In the genomic region with DNA sequence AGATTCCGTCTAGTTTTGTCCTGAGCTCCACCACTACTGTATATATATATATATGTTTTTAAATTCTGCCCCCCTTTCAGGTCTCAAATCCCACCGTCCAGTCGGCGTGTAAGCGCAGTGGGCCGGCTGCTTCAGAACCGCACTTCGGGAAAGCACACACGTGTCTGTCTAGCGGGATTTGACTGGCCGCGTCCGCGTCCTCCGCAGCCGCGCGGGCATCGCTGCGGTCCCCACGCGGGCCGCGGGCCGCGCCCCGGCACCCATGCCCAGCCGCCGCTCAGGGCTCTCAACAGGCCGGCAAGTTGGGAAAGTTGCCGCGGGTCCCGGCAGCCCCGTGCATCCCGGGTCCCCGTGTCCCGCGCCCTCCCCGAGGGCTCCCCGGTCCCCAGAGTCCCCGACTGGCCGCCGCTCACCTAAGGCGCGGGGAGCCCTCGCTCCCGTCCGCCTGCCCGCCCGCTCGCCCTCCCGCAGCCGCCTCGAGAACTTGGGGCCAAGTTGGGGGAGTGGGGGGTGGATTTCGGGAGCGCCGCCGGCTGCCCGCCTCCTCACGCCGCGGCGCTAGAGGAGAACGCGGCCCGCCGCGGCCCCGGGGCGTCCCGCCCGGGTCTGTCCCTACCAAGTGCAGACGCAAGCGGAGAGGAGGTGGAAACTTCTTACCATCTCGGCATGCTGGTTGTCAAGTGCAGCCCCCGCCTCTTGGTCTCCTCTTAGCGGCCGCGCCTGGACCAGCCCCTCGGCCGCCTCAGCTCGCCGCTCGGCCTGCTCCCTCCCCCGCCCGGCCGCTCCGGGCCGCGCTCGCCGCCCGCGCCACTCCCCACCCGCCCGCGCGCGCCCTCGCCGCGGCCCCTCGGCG, we compare ENCODE assay signal across 8 mouse cellular contexts. TPM values are rescaled to one million over a fixed set of nuclear protein-coding genes. Genes with fewer than 3 reads are reported as not detected.
A peak's percentile ranks its signal among the peaks of the same experiment; 100 is the strongest.
DNase-seq lines count a peak whose midpoint lies in the region; ATAC-seq and TF ChIP-seq lines count a peak whose summit lies in the region.

No protein-coding gene starts in this region.

- H3K9ac ChIP-seq in heart, adult 2 months (ENCODE audit: low read depth, low read length): peak overlapping the region; percentile 58
- peak overlapping the region; percentile 62 for H3K9ac ChIP-seq in lung, embryonic 14.5 days

- WGBS in heart, adult 2 months: 1% methylated on average over 99 of the region's 104 CpGs
- whole genome bisulfite sequencing in kidney, adult 2 months: 1% methylated on average over 104 of the region's 104 CpGs
- under 1% methylated on average over 84 of the region's 104 CpGs for WGBS in lung, embryonic 14.5 days
- 3% methylated on average over 99 of the region's 104 CpGs for WGBS in small intestine, adult 2 months

- no peaks in the 10 kb centered on the region for H3K4me1 ChIP-seq in cortical plate, adult 2 months (ENCODE audit: control insufficient read depth, insufficient read depth, low read length)
- H3K4me1 ChIP-seq in heart, adult 2 months (ENCODE audit: control insufficient read depth, insufficient read depth, low read length): no peaks in the 10 kb centered on the region
- H3K4me1 ChIP-seq in kidney, adult 2 months (ENCODE audit: control insufficient read depth, insufficient read depth, low read length): no peaks in the 10 kb centered on the region; the same call in 1 of the 2 replicates
- H3K4me1 ChIP-seq in lung, embryonic 14.5 days (ENCODE audit: insufficient read depth): peaks cover 4% of the 10 kb centered on the region; the same call in 1 of the 2 replicates
- no peaks in the 10 kb centered on the region; the same call in 1 of the 2 replicates for H3K4me1 ChIP-seq in small intestine, adult 2 months (ENCODE audit: control insufficient read depth, insufficient read depth, insufficient read length, low read length)

- intact Hi-C loops in left cerebral cortex, postnatal 4 days (cut with DNase I): loop anchor here (5.0 kb wide), 1 partner anchor 477 kb away; no protein-coding TSS in a partner anchor
- intact Hi-C loops in left cerebral cortex, postnatal 14 days (cut with DNase I): loop anchor here (10.0 kb wide), 1 partner anchor 130 kb away; no protein-coding TSS in a partner anchor
- intact Hi-C loops in heart, adult 2 months (cut with DNase I): loop anchor here (2.0 kb wide), 1 partner anchor 130 kb away; no protein-coding TSS in a partner anchor

- H3K4me2 ChIP-seq in lung, embryonic 14.5 days: peak overlapping the region; percentile 92

- no peak for TF ChIP-seq EP300 in heart, adult 2 months (IDR thresholded peaks at IDR 0.05; ENCODE audit: insufficient read depth, low read depth, low read length)

- H3K79me2 ChIP-seq in heart, adult 2 months (replicated peaks; ENCODE audit: control insufficient read depth, insufficient read depth, low read length): no peaks in the 10 kb centered on the region

- no peak overlapping the region for H3K27ac ChIP-seq in cortical plate, adult 2 months (ENCODE audit: insufficient read depth, low read length)
- no peak overlapping the region; the same call in 1 of the 2 replicates for H3K27ac ChIP-seq in heart, adult 2 months
- peak overlapping the region; percentile 36; the same call in 1 of the 2 replicates for H3K27ac ChIP-seq in kidney, adult 2 months (ENCODE audit: insufficient read depth, low read depth, low read length)
- H3K27ac ChIP-seq in lung, embryonic 14.5 days (ENCODE audit: low read depth): peak overlapping the region; percentile 65
- peak overlapping the region; percentile 5; the same call in 1 of the 2 replicates for H3K27ac ChIP-seq in small intestine, adult 2 months (ENCODE audit: insufficient read depth, low read depth, low read length)

- TF ChIP-seq POLR2A in cortical plate, adult 2 months (IDR thresholded peaks at IDR 0.05; ENCODE audit: extremely low read depth, insufficient read depth, low read length): no peak
- TF ChIP-seq POLR2A in heart, adult 2 months (IDR thresholded peaks at IDR 0.05; ENCODE audit: insufficient read depth, low read depth, low read length): no peak
- no peak for TF ChIP-seq POLR2A in kidney, adult 2 months (IDR thresholded peaks at IDR 0.05; ENCODE audit: low read depth, low read length)
- no peak for TF ChIP-seq POLR2A in small intestine, adult 2 months (IDR thresholded peaks at IDR 0.05; ENCODE audit: low read depth, low read length)

- no peaks in the 10 kb centered on the region for H3K9me3 ChIP-seq in lung, embryonic 14.5 days (ENCODE audit: low read depth, low read length)

- peak; percentile 77 for ATAC-seq in lung, embryonic 14.5 days (ENCODE audit: insufficient read depth)

- peak; percentile 38 for DNase-seq in left cerebral cortex, postnatal 4 days
- no peak for DNase-seq in left cerebral cortex, postnatal 14 days (ENCODE audit: low spot score in 2 of 2)
- DNase-seq in heart, adult 2 months: peak; percentile 66 to 72
- peak; percentile 63 for DNase-seq in kidney, adult 2 months
- DNase-seq in lung, embryonic 14.5 days: peak; percentile 74
- no peak for DNase-seq in frontal cortex, postnatal 25 days (ENCODE audit: low spot score in 2 of 2)

- H3K4me3 ChIP-seq in cortical plate, adult 2 months (ENCODE audit: insufficient read depth, low read length): 0 out of 2 replicates have a peak overlapping the region, but pooled peaks have one; percentile 11
- peak overlapping the region; percentile 54 for H3K4me3 ChIP-seq in heart, adult 2 months
- peak overlapping the region; percentile 70 for H3K4me3 ChIP-seq in kidney, adult 2 months (ENCODE audit: insufficient read depth, low read depth, low read length)
- H3K4me3 ChIP-seq in lung, embryonic 14.5 days (ENCODE audit: low read depth, low read length): peak overlapping the region; percentile 63
- H3K4me3 ChIP-seq in small intestine, adult 2 months (ENCODE audit: low read depth, low read length): peak overlapping the region; percentile 49

- no peak for TF ChIP-seq CTCF in cortical plate, adult 2 months (IDR thresholded peaks at IDR 0.05; ENCODE audit: extremely low read depth, insufficient read depth, low read length)
- no peak for TF ChIP-seq CTCF in heart, adult 2 months (IDR thresholded peaks at IDR 0.05)
- no peak for TF ChIP-seq CTCF in kidney, adult 2 months (conservative IDR thresholded peaks at IDR 0.05; ENCODE audit: insufficient read depth, insufficient read length, low read depth, low read length)
- TF ChIP-seq CTCF in lung, embryonic 14.5 days (IDR thresholded peaks at IDR 0.05; ENCODE audit: low read depth): no peak
- no peak for TF ChIP-seq CTCF in small intestine, adult 2 months (IDR thresholded peaks at IDR 0.05; ENCODE audit: extremely low read depth, insufficient read length, insufficient replicate concordance, low read depth, low read length)

- H3K27me3 ChIP-seq in heart, adult 2 months (ENCODE audit: control insufficient read depth, insufficient read depth, low read length): peaks cover 5% of the 10 kb centered on the region
- peaks cover 4% of the 10 kb centered on the region; the same call in 1 of the 2 replicates for H3K27me3 ChIP-seq in kidney, adult 2 months (replicated peaks; ENCODE audit: control insufficient read depth, insufficient read depth, low read length)
- H3K27me3 ChIP-seq in lung, embryonic 14.5 days (ENCODE audit: insufficient read depth, low read length): peaks cover 28% of the 10 kb centered on the region
- peaks cover 22% of the 10 kb centered on the region for H3K27me3 ChIP-seq in small intestine, adult 2 months (ENCODE audit: control insufficient read depth, insufficient read depth, low read length)

- no peaks in the 10 kb centered on the region for H3K36me3 ChIP-seq in heart, adult 2 months (ENCODE audit: control insufficient read depth, insufficient read depth, low read length)
- no peaks in the 10 kb centered on the region for H3K36me3 ChIP-seq in kidney, adult 2 months (ENCODE audit: control insufficient read depth, insufficient read depth, low read length)
- no peaks in the 10 kb centered on the region for H3K36me3 ChIP-seq in lung, embryonic 14.5 days (ENCODE audit: insufficient read depth)
- no peaks in the 10 kb centered on the region for H3K36me3 ChIP-seq in small intestine, adult 2 months (ENCODE audit: control insufficient read depth, insufficient read depth, low read length)

RNA-seq across cellular contexts. Expression of gene Bnc2, which starts 0.5 kb away (rescaled TPM):
- 1 to 10 TPM; 3.4 to 5.3 TPM for total RNA-seq in left cerebral cortex, postnatal 4 days (2021)
- total RNA-seq in left cerebral cortex, postnatal 14 days (2021): 1 to 10 TPM; 2.4 to 3.0 TPM
- polyA plus RNA-seq in cortical plate, adult 2 months (2012; rRNA removed): 0.26 and 0.73 TPM in 2 replicates
- total RNA-seq in heart, adult 2 months (2021): 1 to 10 TPM; 2.6 to 3.0 TPM
- polyA plus RNA-seq in heart, adult 2 months (2012; rRNA removed): 1.3 and 1.6 TPM in 2 replicates
- polyA plus RNA-seq in kidney, adult 2 months (2012; rRNA removed): 20.1 and 27.5 TPM in 2 replicates
- polyA plus RNA-seq in lung, embryonic 14.5 days (2014; fragmentation: Nextera tagmentation; extraction: Ambion mirVana): 7.1 and 8.4 TPM in 2 replicates
- polyA plus RNA-seq in small intestine, adult 2 months (2012; rRNA removed): 0.72 and 1.1 TPM in 2 replicates

Comparison
In these comparisons a context has a peak if more than half of its experiments do, and no peak if none do; other contexts are left out.
1. DNase-seq: peak in left cerebral cortex, postnatal 4 days (single experiment), heart, adult 2 months (2 of 2), kidney, adult 2 months (single experiment) and lung, embryonic 14.5 days (single experiment); none in left cerebral cortex, postnatal 14 days (0 of 2) and frontal cortex, postnatal 25 days (0 of 2).
2. H3K27ac ChIP-seq: peak in kidney, adult 2 months (single experiment), lung, embryonic 14.5 days (single experiment) and small intestine, adult 2 months (single experiment); none in cortical plate, adult 2 months (single experiment) and heart, adult 2 months (single experiment).
3. H3K4me3 ChIP-seq: peak in every context shown above with its lines; median percentile 70 in kidney, adult 2 months; 63 in lung, embryonic 14.5 days; 54 in heart, adult 2 months; 49 in small intestine, adult 2 months; 11 in cortical plate, adult 2 months.